Mouse (Mus musculus): ENCODE results near the gene Atrnl1.

Atrnl1 gene

DNA sequence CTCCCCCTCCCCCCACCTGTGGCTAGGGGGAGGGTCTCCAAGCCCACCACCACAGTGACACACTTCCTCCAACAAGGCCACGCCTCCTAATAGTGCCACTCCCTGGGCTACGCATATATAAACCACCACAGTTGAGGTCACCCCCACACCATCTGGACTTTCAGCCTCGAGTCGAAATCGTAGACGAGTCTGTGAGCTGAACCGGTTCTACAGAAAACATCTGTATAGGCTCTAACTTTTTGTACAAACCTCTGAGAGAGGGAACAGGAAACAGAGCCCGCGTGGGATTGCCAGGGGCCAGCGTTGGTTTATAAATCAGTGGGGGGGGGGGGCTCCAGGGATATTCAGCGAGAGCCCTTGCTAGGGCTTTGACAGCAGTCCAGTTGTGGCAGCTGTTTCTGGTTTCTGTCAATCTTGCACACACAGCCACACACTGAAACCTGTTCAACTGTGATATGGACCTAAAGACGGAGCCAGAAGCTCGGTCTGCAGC is 508.9 kb downstream of the Atrnl1 start:
- no peak for DNase-seq (ENCODE audit: low read depth)

DNA sequence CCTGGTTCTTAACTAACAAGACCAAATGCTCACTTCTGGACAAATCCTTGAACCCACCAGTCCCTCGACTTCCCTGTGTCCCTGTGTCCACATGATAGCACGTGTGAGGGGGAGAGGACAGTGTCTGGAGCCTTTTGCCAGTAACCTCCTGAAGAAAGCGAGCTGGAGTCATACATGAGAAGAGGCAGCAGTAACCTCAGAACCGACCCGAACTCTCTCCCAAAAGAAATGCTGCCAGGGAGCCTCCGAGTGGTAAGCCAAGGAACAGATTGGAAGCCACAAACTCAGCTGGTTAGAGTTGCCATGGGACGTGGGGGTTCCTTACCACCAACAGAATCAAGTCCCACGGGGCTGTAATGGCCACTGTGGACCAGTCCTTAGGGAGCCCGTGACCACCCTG is 509.8 kb downstream of the Atrnl1 start:
- DNase-seq (ENCODE audit: low read depth), result no peak

DNA sequence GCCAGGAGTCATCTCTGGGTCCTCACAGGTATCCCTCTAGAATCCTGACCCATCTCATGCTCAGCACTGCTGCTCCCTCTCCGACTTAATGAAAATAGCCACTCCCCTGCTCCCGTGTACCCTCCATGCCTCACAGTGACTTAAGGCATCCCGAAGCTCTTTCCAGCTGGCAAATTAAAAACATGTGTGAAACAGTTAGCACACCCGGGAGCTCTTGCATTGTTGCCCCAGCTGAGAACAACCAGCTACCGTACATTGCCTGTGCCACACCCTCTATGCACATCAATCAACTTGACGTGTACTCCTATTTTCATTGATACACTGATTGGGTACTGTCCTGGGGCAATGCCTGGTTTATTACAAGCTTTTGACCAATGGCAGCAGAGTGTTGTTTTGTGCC is 510.8 kb downstream of the Atrnl1 start:
- no peak for DNase-seq (ENCODE audit: low read depth)

DNA sequence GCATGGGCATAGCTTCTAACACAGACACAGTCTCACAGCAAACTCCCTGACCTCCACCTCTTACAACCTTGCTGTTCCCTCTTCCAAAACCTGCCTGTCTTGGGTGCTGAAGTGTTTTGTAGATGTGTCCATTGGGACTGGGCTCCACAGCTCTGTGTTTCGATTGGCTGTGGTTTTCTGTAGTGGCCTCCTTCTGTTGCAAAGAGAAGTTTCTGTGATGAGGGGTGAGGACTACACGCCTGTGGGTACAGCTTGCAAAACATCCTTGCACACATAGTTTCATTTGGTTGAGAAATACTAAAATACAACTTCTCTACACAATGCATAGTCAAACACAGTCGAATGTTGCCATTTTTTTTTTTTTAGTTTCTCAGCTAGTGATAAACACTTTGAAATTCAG is 512.8 kb downstream of the Atrnl1 start:
- no peak for DNase-seq (ENCODE audit: low read depth)

DNA sequence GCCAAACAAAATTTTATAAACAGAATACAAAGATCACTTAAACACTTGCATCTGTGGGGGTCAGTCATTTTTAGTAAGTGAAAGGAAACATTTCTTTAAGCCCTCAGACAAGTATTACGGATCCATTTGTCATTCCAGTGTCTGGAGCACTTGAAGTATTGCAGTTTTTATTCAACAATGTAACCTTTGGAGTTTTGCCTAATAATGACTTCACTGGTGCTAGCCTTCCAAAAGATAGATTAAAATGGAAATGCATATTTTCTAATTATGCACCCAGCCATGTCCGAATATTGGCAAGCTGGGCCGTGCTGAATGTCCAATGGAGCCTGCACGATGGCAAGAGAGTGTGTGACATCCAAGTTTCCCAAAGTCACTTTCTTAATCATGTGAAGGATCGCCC is 513.7 kb downstream of the Atrnl1 start:
- no peak for DNase-seq (ENCODE audit: low read depth)

DNA sequence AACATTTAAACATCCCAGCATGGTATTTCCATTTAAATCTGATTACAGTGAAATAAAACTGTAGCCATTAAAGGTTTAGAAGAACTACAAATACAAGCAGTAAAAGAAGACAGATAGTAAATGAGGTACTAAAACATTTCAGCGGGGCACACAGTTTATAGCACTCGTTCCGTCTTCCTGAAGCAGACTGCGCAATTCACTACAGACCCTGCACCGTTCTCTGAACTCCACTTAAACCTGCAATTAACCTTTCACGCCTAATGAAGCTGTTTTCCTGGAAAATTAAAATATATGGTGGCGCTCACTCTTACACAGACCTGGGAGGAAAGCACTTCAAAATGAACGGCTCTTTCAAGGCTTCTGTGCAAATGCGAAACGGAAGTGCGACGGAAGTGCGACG is 514.2 kb downstream of the Atrnl1 start:
- DNase-seq (ENCODE audit: low read depth), result no peak

DNA sequence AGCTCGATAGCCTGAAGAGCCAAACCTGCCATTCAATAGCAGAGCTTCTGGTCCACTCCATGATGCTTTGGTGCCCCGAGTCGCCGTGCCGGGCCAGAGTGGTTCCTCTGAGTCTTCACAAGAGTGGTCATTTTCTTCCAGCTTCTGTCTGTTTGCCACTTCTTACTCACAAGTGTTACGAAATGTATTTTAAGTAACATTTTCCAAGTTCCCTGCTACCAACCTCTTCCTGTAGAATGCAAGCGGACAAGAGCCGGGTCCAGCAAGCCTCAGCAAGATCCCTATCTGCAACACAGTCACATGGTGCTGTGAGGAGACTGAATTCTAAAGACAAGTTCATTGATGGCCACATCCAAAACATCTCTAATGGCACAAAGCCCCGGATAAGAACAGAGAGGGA is 521.1 kb downstream of the Atrnl1 start:
- DNase-seq (ENCODE audit: low read depth), result no peak

DNA sequence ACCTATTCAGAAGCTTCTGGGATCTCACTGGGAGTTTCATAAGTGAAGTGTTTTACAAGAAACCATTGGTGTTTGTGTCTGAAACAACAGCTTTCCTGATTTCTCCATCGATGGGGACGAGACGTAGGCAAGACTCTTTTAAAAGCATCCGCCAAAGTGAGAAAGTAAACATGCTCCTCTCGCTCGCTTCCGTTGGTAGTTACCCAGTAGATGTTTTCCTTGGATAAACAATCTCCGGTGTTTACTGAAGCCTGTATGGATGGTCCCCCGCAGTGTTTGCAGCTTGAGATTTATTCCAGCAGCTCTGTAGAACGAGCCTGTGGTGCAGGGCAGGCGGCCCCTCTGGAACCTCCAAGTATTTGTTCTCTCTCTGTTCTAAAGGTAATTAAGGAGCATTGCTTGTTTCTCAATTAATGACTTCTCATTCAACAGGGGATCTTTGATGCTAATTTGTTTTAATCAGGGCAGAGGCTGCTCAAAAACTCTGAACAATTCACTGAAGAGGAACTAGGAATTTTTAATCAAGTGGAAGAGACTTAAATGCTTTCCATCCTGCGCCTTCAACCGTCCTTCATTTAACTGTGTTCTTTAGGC is 529.5 kb downstream of the Atrnl1 start:
- no peak for DNase-seq (ENCODE audit: low read depth)

DNA sequence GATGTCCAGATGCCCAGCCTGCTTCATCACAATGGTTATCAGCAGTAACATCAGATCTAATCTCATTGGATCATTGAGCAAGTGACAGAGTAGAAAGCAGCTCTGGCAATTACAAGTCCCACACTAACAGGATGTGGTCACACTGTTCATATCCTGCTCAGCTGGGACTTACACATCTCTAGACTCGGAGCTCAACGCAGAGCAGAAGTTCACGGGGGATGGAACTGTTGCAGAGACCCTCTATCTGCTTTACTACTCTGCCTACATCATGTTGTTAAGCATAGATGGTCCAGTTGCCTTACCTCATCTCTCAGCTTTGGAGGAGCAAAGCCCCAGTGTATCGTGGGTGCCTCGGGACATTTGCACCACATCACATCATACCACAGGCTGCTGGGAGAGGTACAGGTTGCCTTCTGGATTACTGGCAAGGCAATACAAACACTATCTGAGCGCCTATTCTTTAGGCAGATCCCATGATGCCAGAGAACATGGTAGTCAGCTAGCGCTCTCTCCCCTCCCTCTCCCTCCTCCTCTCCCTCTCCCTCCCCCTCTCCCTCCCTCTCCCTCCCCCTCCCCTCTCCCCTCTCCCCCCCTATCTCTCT is 533.1 kb downstream of the Atrnl1 start:
- DNase-seq (ENCODE audit: low read depth), result peak; percentile 82

DNA sequence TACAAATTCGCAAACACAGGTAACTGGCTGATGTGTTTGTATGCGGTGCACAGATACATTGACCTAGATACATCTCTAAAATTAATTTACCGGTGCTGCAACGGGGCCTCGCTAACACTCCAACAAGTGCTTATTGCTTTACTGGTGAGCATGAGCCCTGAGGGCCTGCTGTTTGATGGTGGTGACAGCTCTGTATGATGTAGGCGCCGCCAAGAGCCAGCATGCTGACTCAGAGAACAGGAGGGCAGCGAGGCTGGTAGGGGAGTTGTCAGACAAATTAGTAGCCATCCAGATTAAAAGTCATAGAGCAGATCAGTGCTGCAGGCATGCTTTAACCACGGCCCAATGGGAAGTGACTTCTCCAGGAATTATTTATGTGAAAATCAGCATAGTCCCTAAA is 534.7 kb downstream of the Atrnl1 start:
- no peak for DNase-seq (ENCODE audit: low read depth)

DNA sequence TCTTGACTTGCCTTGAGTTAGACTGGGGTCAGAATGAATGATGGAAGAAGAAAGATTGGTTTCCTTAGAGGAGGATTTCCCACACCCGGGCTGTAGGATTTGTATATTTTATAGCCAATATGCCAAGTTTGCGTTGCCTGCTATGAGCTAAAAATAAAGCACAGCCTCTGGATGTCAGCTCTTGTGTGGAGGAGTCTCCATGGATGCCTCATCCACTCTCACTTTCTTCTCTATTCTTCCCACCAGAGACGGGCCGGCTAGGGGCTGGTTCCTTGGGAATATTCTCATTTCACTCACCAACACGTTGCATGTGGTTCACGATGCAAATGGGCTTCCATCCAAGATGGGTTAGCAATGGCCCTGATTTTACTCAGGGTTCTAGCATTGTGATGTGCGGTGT is 540.4 kb downstream of the Atrnl1 start:
- no peak for DNase-seq (ENCODE audit: low read depth)

DNA sequence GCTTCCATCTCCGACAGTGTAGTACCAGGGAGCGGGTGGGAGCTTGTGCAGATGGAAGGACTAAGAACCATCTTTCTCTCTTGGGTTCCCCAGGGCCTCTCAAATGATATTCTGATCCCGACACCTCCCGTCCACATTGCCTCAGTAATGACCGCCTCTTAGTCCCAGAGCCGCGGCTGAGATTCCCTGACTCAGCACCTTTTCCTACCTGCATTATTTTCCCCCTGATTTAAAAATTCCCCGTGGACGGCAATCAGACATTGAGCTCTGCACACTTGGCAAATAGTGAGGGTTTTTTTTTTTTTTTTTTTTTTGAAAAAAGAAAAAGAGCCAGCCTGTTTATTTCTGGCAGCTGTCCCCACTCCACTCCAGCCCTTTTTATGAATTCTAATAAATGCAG is 550.7 kb downstream of the Atrnl1 start:
- no peak for DNase-seq (ENCODE audit: low read depth)

DNA sequence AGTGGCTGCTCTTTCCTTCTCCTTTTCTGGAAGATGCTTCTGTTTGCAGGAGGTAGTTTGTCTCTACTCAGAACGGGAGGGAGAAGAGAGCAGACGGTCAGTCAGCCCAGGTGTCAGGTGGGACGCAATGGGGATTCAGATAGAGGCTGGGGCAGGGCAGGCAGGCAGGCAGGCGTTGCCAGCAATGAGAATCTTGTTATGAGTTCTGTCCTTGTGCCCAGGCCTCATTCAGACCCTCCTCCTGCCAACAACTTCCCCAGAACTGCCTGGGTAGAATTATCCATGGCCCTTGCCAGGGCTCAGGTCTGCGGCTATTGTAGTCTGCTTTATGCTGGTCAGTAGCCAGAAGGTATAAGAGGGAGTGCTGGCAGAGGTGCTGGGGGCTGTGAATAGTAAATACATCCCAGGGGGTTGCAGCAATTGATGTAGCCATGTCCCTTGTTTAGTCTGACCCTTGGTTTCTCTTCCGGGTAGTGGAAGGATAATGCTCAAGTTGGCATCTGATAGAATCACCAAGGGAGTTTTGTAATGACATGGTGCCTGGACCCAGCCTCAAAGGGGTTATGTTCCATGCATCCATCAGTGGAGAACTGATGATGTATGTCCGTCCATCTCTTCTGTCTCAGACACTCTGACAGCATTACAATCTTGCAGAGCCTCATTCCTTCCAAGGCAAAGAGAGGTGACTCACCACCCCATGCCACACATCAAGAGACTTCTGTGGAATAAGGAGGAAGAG is 554.2 kb downstream of the Atrnl1 start:
- no peak for DNase-seq (ENCODE audit: low read depth)

DNA sequence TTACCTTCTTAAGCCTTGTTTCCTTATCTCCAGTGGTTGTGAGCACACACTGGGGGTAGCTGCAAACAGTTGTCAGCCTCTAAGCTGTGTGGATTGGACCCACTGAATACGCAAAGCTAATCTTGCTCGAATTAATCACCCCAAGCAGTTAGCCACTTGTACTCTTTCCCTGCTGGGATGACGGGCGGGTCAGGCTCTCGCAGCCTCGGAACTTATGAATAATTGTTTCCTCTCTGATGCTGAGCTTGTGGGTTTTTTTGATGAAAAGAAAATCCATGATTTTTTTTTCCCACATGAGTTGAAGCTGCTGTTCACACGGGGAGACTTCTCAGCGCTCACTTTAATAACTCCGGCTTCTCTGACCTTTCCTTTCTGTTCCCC is 554.8 kb downstream of the Atrnl1 start:
- no peak for DNase-seq (ENCODE audit: low read depth)

DNA sequence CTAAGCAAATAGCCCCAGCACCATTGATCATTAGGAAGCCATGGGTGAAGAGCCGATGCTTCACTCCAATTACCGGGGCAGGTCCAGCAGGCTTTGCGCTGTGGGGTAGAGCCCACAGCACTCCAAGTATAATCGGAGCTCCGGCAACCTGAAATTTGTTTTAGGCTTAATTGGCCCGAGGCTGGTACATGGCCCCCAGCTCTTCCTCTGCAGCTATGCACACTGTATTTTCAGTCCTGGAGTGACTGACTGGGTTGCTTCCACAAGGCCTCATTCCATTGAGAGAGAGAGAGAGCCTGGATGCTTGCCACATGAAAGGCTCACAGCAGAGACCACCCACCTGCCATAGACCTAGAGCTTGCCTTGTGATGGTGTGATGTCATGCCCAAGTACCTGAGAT is 555.3 kb downstream of the Atrnl1 start:
- no peak for DNase-seq (ENCODE audit: low read depth)

DNA sequence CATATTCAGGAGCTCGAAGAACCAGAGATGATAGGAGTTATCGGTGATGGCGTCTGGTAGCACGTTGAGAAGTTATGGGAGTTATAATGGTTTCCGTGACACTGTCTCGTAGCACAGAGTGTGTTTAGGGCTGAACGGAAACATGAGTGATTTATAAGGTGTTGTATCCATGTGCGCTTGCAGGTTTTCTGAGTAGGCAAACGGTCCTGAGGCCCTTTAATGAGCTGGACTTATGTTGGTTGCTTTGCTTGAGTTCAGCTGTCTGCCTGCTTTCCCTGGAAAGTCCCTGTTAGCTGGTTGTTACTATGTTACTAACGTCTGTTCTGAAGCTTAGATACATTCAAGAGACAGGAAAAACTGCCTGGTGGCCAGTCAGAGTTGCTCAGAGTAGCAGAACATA is 567.6 kb downstream of the Atrnl1 start:
- DNase-seq (ENCODE audit: low read depth), result peak; percentile 13

DNA sequence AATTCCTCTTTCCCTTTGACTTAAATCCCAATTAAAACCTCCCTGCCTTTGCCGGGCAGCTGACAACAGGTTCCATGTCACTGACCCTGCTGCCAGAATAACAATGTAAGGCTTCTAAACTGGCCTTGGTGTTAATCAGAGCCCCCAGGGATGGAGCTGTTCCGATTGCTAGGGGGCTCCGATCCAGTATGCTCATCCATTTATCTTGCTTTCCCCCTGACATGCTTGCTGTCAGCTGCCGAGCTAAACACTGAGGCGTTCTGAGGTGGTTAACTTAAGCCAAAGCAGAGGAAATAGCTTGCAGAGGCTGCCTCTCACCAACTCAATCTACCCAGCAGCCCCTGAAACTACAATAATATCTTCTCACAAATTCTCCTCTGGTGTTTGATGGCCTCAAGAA is 569.9 kb downstream of the Atrnl1 start:
- DNase-seq (ENCODE audit: low read depth), result no peak
